Mouse (Mus musculus) left cerebral cortex, postnatal 4 days (tissue): ENCODE measurements around the gene Arhgap33. TPM values are rescaled to one million over a fixed set of nuclear protein-coding genes. Genes with fewer than 3 reads are reported as not detected.
A peak's percentile ranks its signal among the peaks of the same experiment; 100 is the strongest.

Source experiments
- DNase-seq: peaks from one replicate; pipeline ENCODE4 v3.0.0-alpha.2; 2022
- intact Hi-C: fragments of 180-260 bp; cut with DNase I; formaldehyde crosslinking; loops from one replicate; pipeline ENCODE4 v1.15.1; 2025
- total RNA-seq, 2 experiments: library from RNA; stranded (reverse); gene quantifications; 2 replicates each; pipeline ENCODE4 v1.2.3; 2021

The Arhgap33 gene
- total RNA-seq, 2 experiments from 2014 or later, result 356 to 358 TPM

GRCm38 (mm10) chr7:30553021-30553589, 18.2 kb upstream of the Arhgap33 start:
- DNase-seq, result no peak
- intact Hi-C loops, result no loop called here

DNA sequence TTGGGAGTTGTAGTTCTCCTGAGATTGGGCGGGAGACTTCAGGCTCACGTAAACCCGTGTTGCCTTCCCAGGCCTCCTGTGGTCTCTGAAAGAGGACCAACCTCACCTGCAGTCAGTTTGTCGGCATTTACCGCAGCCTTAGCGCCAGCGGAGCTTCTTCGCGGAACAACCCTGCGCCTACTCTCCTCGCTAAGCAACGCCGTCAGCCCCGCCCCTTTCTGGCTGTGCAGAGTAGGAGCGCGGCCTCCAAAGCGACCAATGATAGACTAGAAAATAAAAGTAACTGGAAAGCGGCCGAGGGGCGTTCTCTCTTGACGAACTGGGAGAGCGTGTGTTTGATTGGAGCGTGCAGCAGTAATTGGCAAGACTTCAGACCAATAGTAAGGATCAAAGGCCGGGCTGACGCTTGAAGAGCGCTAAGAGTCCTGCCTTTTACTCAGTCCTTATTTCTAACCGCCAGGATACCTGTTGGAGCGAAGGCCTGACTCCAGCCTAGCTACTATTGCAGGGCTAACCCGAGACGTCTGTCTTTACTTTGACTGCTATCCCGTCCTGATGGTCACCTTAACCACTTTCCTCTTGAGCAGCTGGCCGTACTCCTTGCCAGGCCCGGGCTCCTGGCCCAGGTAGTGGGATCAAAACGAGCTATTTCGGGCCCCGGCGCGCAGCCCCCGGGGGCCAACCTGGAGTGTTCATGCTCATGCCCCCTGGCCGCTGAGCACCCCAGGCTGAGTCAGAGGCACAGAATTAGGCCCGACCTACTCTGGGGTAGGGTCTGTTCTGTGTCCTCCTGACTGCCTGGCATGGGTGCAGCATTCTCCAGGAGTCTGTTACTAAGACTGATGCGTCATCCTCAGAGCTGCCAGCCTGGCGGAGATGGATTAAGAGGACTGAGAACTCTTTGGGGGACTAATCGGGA, 17.5 kb upstream of the Arhgap33 start, which contains the start of the genes Hspb6 and Proser3:
Gene Hspb6 (plus strand): TSS at position 77 of the 919 bp plus-strand sequence.
Gene Proser3 (minus strand): TSS at position 198 of the 919 bp plus-strand sequence.
- intact Hi-C loops, result no loop called here
- peak; percentile 98 for DNase-seq

DNA sequence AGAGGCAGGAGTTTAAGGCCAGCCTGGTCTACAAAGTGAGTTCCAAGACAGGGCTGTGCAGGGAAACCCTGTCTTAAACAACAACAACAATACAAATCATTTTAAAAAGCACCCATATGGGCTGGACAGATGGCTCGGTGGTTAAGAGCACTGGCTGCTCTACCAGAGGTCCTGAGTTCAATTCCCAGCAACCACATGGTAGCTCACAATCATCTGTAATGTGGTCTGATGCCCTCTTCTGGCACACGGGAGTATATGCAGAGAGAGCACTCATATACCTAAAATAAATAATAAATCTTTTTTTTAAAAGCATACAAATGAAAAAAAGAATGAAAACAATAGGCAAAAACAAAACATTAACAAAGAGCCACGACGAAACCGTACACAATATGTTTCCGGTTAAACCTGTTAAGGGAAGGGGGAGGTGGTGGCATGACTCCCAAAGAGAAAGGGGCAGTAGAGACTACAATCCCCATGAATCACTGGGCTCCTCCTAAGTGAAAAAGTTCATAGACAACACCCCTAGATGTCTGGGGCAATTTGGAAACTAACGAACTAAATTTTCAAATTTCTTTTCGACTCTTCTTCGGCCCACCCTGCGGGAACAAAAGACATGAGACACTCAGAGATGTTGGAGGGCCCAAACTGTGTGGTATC, 16.7 kb upstream of the Arhgap33 start:
- DNase-seq, result peak; percentile 44
- intact Hi-C loops, result no loop called here

DNA sequence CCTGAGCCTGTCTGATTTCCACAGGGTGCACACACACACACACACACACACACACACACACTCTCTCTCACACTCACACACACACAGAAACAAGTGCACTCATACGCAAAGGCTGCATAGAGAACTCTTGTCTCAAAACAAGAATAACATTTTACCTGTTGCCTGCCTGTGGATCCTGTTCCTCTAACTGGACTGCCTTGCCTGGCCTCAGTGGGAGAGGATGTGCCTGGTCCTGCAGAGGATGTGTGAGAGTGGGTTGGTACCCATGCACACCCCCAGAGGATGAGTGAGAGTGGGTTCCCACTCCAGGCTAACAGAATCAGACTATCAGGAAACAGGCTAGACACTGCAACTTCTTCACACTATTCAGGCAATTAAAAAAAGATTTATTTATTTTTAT, 15.7 kb upstream of the Arhgap33 start:
- intact Hi-C loops, result no loop called here
- no peak for DNase-seq

GRCm38 (mm10) chr7:30549880-30550279, 15.0 kb upstream of the Arhgap33 start:
- intact Hi-C loops, result no loop called here
- DNase-seq, result no peak

GRCm38 (mm10) chr7:30544327-30544726, 9.5 kb upstream of the Arhgap33 start:
- intact Hi-C loops, result no loop called here
- no peak for DNase-seq

DNA sequence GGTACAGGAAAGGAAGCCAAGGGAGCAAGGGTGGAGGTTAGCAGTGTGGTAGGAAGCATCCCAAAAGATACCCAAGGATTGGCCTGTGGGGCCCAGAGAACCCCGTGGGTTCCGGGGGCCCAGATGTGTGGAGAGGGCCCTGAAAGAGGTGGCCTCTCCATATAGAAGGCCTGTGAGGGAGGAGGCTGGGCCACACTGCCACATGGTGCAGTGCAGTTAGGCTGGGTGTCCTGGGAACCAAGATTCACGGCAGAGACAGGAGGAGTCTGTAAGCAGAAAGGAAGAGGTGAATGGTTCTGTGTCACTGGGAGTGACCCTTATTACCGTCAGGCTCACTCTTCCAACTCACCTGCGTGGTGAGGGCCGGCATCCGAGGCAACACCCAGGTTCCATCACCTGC, 5.7 kb upstream of the Arhgap33 start:
- intact Hi-C loops, result no loop called here

GRCm38 (mm10) chr7:30533941-30534632, 773 bp downstream of the Arhgap33 start:
- DNase-seq, result no peak
- intact Hi-C loops, result no loop called here

More for the DNA sequence above, 5.7 kb upstream of the Arhgap33 start:
- no peak for DNase-seq

DNA sequence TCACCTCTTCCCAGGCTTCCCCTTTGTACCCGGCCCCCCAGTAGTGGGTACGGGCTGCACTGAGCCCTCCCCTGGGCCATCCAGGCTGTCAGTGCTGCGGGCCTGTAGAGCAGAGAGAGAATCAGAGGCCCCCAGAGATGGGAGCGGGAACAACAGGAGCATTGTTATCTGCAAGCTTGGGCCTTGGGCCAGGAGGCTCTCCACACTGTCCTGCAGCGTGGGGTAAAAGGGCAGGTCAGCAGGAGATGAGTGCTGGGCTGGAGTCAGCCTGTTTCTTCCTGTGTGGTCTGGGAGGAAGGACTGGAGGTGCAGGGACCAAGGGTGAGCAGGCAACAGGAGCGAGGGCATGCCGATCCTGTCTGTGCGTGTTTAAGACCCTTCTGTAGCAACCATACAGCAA, 1.9 kb downstream of the Arhgap33 start:
- intact Hi-C loops, result no loop called here

GRCm38 (mm10) chr7:30531291-30531815, 3.5 kb downstream of the Arhgap33 start:
- no peak for DNase-seq
- intact Hi-C loops, result no loop called here

More for the DNA sequence above, 1.9 kb downstream of the Arhgap33 start:
- peak; percentile 61 for DNase-seq

- DNase-seq, result no peak
- intact Hi-C loops, result no loop called here
Measured at GRCm38 (mm10) chr7:30526981-30527380, 7.9 kb downstream of the Arhgap33 start.

DNA sequence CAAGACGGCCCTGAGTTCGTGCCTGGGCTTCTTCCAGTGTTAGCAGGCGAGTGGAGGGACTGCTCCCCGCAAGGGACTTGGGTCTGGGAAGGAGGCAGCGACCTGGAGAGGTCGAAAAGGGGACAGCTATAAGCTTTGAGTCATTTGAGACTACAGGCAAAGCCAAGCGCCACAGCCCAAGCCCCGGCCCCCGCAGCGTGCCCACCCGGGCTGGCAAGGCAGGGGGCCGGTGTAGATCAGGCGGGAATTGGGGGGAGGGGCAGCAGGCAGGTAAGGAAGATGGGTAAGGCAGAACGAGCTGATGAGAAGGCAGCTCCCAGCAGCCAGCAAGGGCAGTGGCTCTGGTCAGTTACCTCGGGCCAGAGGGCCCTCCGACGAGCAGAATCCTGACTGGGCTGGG, 8.5 kb downstream of the Arhgap33 start:
- intact Hi-C loops, result no loop called here
- DNase-seq, result no peak

- intact Hi-C loops, result no loop called here
- DNase-seq, result no peak
Measured at GRCm38 (mm10) chr7:30525954-30526353, 8.9 kb downstream of the Arhgap33 start.

DNA sequence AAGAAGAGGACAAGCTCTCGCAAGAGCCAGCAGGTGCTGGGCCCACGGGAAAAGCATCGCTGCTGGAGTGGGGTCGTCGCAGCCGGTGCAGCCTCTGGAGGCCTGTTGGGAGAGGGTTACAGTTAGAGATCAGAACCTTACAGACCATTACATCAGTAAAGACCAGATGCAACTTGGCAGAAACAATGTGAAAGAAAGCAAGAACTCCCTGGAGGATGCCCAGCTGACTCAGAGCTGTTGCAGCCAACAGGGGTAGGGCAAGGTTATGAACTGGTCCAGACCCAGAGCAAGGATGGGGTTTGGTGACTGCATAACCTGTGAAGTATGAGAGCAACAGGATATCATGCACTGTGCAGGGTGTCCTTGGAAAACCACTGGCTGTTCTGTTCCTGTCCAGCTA, 10.4 kb downstream of the Arhgap33 start:
- intact Hi-C loops, result no loop called here
- DNase-seq, result no peak

GRCm38 (mm10) chr7:30522871-30523270, 12.0 kb downstream of the Arhgap33 start:
- no peak for DNase-seq
- intact Hi-C loops, result no loop called here

DNA sequence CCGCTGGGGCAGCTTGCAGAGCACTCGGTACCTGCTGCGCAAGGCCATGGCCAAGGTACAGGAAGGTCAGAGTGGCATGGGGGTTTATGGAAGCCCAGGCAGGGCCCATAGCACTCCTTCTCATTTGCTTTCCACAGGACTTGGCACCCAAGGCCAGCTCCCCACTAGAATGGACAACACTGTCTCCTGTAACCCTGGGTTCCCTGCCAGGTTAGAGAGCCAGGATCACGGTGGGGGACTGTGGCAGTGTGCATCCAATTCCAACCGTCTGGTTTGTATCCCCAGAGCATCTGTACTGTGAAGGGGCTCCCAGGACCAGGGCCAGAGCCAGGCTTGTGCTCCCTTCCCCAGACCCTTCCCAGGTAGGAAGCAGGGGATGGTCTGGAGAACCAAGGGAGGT, 14.0 kb downstream of the Arhgap33 start:
- intact Hi-C loops, result no loop called here
- peak; percentile 72 for DNase-seq

- intact Hi-C loops, result no loop called here
- DNase-seq, result peak; percentile 53
Measured at GRCm38 (mm10) chr7:30520396-30520795, 14.5 kb downstream of the Arhgap33 start.

DNA sequence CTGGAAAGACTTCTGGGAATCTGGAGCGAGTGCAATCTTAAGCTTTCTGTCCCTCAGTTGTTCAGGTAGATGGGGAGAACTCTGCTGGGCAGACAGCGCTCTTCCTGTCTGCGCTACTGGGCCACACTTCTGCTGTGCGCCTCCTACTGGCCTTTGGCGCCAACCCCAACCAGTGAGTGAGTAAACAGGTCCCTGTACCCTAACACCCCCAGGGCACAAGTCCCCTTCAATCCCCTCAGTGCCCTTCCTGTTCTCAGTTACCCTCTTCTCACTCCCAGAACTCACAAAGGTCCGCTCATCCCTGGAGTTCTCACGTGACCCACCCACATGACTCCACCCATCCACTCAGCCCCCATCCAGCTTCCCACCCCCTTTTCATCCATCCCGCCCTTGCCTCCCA, 16.5 kb downstream of the Arhgap33 start:
- DNase-seq, result no peak
- intact Hi-C loops, result no loop called here

DNA sequence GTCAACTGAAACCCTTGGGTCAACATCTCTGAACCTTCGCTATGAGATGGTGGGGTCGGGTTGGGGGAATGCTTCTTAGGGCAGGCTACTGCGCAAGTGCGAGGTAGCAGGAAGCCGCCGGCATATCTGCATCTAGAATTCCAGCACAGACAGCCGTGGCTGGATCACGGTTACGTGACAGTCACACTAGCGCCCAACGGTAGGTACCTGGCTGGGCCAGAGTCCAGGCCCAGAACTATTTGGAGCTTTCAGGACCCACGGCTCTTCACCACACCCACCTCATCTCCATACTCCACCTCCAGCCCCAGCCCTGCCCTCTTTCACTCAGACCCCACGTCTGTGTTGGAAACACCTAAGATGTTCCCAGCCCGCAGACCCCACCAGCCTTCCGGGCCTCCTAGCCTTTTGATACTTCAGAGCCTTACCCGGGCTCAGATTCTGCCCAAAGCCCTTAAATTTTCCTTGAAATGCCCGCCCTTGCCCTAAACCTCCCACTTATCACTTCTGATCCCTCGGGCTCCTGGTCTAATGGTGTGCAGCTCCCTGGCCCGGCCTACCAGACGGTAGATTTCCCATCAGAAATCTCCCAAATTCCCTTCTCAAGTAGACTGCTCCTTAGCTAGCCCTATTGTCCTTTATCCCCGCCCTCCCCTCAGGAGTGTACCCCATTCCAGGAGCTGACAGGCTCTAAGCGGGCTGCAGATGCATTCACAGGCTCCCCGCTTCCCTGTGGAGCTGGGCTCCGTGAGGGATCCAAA, 19.7 kb downstream of the Arhgap33 start:
- no peak for DNase-seq
- intact Hi-C loops, result no loop called here

DNA sequence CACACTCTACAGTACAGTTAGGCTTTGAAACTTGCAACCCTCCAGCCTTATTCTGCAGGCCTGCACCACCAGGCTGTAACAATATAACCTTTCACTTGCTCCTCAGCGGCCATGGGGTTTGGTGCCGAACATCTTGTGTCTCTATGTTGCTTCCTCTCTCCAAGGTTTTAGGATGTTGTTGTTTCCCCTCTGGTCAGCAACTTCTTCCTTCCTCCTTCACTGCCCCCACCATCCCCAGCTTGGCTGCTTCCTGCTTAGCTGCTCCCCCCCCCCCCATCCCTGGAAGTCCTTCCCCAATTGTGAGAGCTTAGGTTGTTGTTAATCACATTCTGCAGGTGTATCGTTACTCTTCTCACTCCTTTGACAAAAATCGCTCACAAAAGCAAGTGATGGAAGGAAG, 26.8 kb downstream of the Arhgap33 start:
- intact Hi-C loops, result no loop called here
- no peak for DNase-seq
